Mouse (Mus musculus) liver, embryonic 11.5 days (tissue): Measurements from ENCODE around the gene Arhgap10. TPM values are rescaled to one million over a fixed set of nuclear protein-coding genes. Genes with fewer than 3 reads are reported as not detected.

Experiments used
- ATAC-seq: fragments of 200-750 bp; cut with Nextera tagmentation; replicated peaks from 2 replicates; pipeline ENCODE4 v1.8.0; 2017; ENCODE audit warnings: moderate number of reproducible peaks, mild to moderate bottlenecking, moderate TSS enrichment, moderate library complexity; ENCODE audit not compliant: low FRiP score
- DNase-seq: peaks from one replicate; pipeline ENCODE4 v3.0.0-alpha.2; 2017; ENCODE audit warnings: low spot score
- H3K27ac ChIP-seq: fragments of 300-500 bp; sonication (generic); 2 replicates; pipeline ENCODE4 v1.5.1; 2014; ENCODE audit warnings: mild to moderate bottlenecking, low read depth, low read length, control low read depth
- H3K27me3 ChIP-seq: fragments of 300-500 bp; sonication (generic); replicated peaks from 2 replicates; pipeline ENCODE4 v1.6.1; 2014; ENCODE audit warnings: low read length, mixed read lengths; ENCODE audit not compliant: control insufficient read depth, insufficient read depth
- H3K36me3 ChIP-seq: fragments of 300-500 bp; sonication (generic); 2 replicates; pipeline ENCODE4 v1.6.1; 2014; ENCODE audit warnings: mild to moderate bottlenecking, low read length, moderate library complexity, mixed read lengths; ENCODE audit not compliant: control insufficient read depth, insufficient read depth
- H3K4me1 ChIP-seq: fragments of 300-500 bp; sonication (generic); replicated peaks from 2 replicates; pipeline ENCODE4 v1.6.1; 2014; ENCODE audit warnings: low read length, mixed read lengths; ENCODE audit not compliant: control insufficient read depth, insufficient read depth
- H3K4me2 ChIP-seq: fragments of 300-500 bp; sonication (generic); 2 replicates; pipeline ENCODE4 v1.6.1; 2014; ENCODE audit warnings: mild to moderate bottlenecking, control low read depth, moderate library complexity
- H3K4me3 ChIP-seq: fragments of 300-500 bp; sonication (generic); 2 replicates; pipeline ENCODE4 v1.5.1; 2014; ENCODE audit warnings: low read depth, low read length, control low read depth
- H3K9ac ChIP-seq: fragments of 300-500 bp; sonication (generic); 2 replicates; pipeline ENCODE4 v1.6.1; 2014; ENCODE audit warnings: low read depth, low read length, control low read depth
- H3K9me3 ChIP-seq: fragments of 300-500 bp; sonication (generic); 2 replicates; pipeline ENCODE4 v1.6.1; 2016; ENCODE audit warnings: low read length, inconsistent platforms, mixed read lengths; ENCODE audit not compliant: control insufficient read depth
- WGBS: fragments of 180-500 bp; shearing (Covaris S2); extraction: QIAGEN DNeasy Blood & Tissue Kit; methylation state at CpG from one replicate; pipeline ENCODE4 v1.1.7; 2014; 5-methylcytosine and 5-hydroxymethylcytosine counted together
- polyA plus RNA-seq: library from polyadenylated mRNA; unstranded; fragments of >200 nt; fragmentation: Nextera tagmentation; extraction: Ambion mirVana; gene quantifications from 2 replicates; pipeline ENCODE4 v1.2.1, GENCODE M21; 2014

Arhgap10 gene
- polyA plus RNA-seq, 1 experiment from 2014 or later, result 20.2 TPM

DNA sequence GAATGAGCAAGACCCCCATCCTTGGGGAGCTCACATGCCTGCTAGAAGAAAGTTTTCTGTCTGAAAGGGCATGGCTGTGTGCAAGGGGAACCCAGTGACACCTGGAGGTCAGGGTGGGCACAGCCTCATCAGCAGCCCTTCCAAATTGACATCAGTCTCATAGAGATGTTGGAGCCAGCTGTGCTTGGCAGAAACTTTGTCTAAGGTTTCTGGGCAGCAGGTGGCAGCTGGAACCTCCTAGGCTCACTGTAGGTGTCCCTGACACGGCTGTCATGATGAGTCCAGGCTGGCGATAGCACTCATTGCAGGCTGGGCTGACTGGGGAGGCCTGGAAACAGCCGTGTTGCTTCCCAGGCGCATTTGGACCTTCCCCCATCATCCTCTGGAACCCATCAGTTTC is 294.6 kb downstream of the Arhgap10 start:
- DNase-seq (no peak), ATAC-seq (no peak)
- H3K36me3 ChIP-seq, result no peaks in the 10 kb centered on the region
- H3K9me3 ChIP-seq, result no peaks in the 10 kb centered on the region
- no peaks in the 10 kb centered on the region for H3K4me1 ChIP-seq
- no peaks in the 10 kb centered on the region for H3K27me3 ChIP-seq
- no peak overlapping the region for H3K27ac ChIP-seq
- H3K4me2 ChIP-seq, result no peak overlapping the region
- no peak overlapping the region for H3K9ac ChIP-seq
- 71% methylated on average over 4 of the region's 4 CpGs for WGBS
- no peak overlapping the region for H3K4me3 ChIP-seq

DNA sequence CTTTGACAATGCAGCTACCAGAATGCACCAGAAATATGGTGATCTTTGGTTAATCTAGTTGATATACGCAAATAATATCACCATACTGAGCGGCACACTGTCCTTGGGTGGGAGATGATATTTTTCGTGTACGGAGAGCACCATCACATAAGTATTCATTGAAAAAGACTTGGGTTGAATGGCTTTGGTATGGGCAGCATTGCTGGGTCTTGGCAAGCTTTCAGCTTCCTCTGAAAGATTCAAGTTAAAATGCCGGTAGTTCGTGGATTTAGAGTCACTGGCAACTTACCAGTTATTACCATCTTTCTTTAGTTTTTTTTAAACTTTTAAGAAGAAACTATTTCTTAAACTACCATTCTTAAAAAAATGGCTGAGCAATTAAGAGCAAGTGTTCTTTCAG is 302.6 kb downstream of the Arhgap10 start:
- H3K4me1 ChIP-seq, result no peaks in the 10 kb centered on the region
- H3K9ac ChIP-seq, result no peak overlapping the region
- DNase-seq, result no peak
- no peaks in the 10 kb centered on the region for H3K9me3 ChIP-seq
- H3K4me3 ChIP-seq, result no peak overlapping the region
- H3K27ac ChIP-seq, result no peak overlapping the region
- 85% methylated on average over 6 of the region's 6 CpGs for WGBS
- no peaks in the 10 kb centered on the region for H3K36me3 ChIP-seq
- no peaks in the 10 kb centered on the region for H3K27me3 ChIP-seq
- no peak overlapping the region for H3K4me2 ChIP-seq
- no peak for ATAC-seq

DNA sequence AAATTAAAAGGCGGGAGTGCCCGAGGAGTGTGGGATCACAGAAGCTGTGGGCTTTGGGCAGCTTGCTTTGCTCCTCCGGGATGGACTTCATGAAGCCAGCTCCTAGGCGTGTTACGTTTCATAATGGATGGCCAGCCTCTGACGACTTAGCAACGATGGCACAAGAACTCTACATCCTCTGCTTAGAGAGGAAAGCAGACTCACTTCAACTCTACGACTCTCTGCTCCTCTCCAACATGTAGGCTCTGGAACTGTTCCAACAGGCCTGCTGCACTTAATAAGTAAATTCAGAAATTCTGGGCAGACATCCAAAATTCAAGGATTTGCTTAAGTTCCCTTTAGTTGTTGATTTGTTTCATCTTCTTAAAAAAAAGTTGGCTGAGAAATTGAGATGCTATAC is 303.1 kb downstream of the Arhgap10 start:
- DNase-seq, result no peak
- H3K27me3 ChIP-seq, result no peaks in the 10 kb centered on the region
- no peaks in the 10 kb centered on the region for H3K4me1 ChIP-seq
- no peaks in the 10 kb centered on the region for H3K36me3 ChIP-seq
- no peak overlapping the region for H3K9ac ChIP-seq
- no peaks in the 10 kb centered on the region for H3K9me3 ChIP-seq
- WGBS, result 64% methylated on average over 8 of the region's 8 CpGs
- no peak overlapping the region for H3K27ac ChIP-seq
- no peak for ATAC-seq
- H3K4me3 ChIP-seq, result no peak overlapping the region
- H3K4me2 ChIP-seq, result no peak overlapping the region

DNA sequence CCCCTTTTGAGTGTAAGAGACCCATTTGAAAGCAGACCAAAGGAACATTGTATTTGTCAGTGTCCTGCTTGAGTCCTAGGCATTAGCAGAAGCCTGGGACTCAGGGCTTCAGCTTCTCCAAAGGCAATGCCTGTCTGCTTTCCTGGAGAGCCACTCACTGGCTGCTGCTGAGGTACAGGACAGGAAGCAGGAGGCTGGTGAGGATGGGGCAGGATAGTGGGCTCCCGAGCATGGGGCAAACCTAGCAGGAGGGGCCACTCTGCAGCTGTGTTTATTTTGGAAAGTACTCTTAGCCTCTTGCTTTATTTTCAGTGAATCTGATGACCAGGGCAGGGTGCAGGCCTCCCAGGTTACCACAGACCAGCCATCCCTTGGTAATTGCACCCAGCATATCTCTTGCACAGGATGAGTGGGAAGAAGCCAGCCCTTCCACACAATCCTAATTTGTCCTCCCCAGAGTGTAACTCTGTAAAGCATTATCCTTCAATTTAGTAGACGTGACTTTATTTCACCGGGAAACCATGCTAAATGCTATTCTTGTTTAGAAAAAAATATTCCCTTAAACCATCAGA is 303.8 kb downstream of the Arhgap10 start:
- Histone ChIP-seq H3K36me3 (no peaks in the 10 kb centered on the region), H3K9ac (no peak overlapping the region), H3K4me2 (no peak overlapping the region), H3K9me3 (no peaks in the 10 kb centered on the region), H3K4me3 (no peak overlapping the region), H3K27ac (no peak overlapping the region), H3K4me1 (no peaks in the 10 kb centered on the region), H3K27me3 (no peaks in the 10 kb centered on the region)
- no peak for DNase-seq
- WGBS, result 61% methylated on average over 3 of the region's 3 CpGs
- no peak for ATAC-seq

DNA sequence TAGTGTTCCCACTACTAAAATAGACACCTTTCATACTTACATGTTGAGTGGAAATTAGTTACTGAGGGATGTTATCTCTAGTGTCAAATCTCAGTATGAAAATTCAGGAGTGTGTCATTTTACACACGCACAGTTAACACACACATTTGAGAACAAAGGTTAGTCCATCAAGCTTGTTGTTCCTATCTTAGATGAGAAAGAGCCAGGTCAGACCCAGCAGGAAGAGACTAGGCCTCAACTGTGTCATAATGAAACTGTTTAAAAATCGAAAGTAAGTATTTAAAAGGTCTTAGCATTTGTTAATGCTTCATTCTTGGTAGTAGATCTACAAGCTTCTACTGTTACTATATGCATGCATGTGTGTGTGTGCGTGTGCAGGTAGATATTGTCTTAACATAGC is 308.5 kb downstream of the Arhgap10 start:
- Histone ChIP-seq H3K9me3 (no peaks in the 10 kb centered on the region), H3K36me3 (no peaks in the 10 kb centered on the region), H3K27me3 (no peaks in the 10 kb centered on the region), H3K4me1 (no peaks in the 10 kb centered on the region), H3K4me2 (no peak overlapping the region), H3K4me3 (no peak overlapping the region), H3K27ac (no peak overlapping the region), H3K9ac (no peak overlapping the region)
- WGBS, result 78% methylated on average over 3 of the region's 3 CpGs
- DNase-seq (no peak), ATAC-seq (no peak)

Other genes with a start within 250 kb of the Arhgap10 start
- 17.0 and 21.3 TPM in 2 replicates for gene Prmt9, start 31.4 kb upstream of the Arhgap10 start, polyA plus RNA-seq
- gene Tmem184c, start 92.7 kb upstream of the Arhgap10 start, polyA plus RNA-seq, result 15.6 and 18.3 TPM in 2 replicates
- gene Ednra, start 206.5 kb upstream of the Arhgap10 start, polyA plus RNA-seq, result 8.1 and 11.8 TPM in 2 replicates